Mouse (Mus musculus) midbrain, embryonic 12.5 days (tissue): ENCODE data around the gene Stambpl1. TPM values are rescaled to one million over a fixed set of nuclear protein-coding genes. Genes with fewer than 3 reads are reported as not detected.

Source experiments
- ATAC-seq: fragments of 200-750 bp; cut with Nextera tagmentation; 2 replicates; pipeline ENCODE4 v1.8.0; 2017; ENCODE audit warnings: low read depth, moderate TSS enrichment, moderate library complexity; ENCODE audit not compliant: low FRiP score
- H3K27ac ChIP-seq: fragments of 300-500 bp; sonication (generic); replicated peaks from 2 replicates; pipeline ENCODE4 v1.5.1; 2016; ENCODE audit warnings: mild to moderate bottlenecking
- H3K27me3 ChIP-seq: fragments of 300-500 bp; sonication (generic); 2 replicates; pipeline ENCODE4 v1.6.1; 2016; ENCODE audit warnings: mild to moderate bottlenecking
- H3K36me3 ChIP-seq: fragments of 300-500 bp; sonication (generic); 2 replicates; pipeline ENCODE4 v1.6.1; 2016
- H3K4me1 ChIP-seq: fragments of 300-500 bp; sonication (generic); 2 replicates; pipeline ENCODE4 v1.6.1; 2016
- H3K4me2 ChIP-seq: fragments of 300-500 bp; sonication (generic); replicated peaks from 2 replicates; pipeline ENCODE4 v1.6.1; 2016; ENCODE audit warnings: mild to moderate bottlenecking, moderate library complexity
- H3K4me3 ChIP-seq: fragments of 300-500 bp; sonication (generic); 2 replicates; pipeline ENCODE4 v1.5.1; 2016; ENCODE audit warnings: mild to moderate bottlenecking
- H3K9ac ChIP-seq: fragments of 300-500 bp; sonication (generic); replicated peaks from 2 replicates; pipeline ENCODE4 v1.6.1; 2016; ENCODE audit warnings: mild to moderate bottlenecking, moderate library complexity
- H3K9me3 ChIP-seq: fragments of 300-500 bp; sonication (generic); 2 replicates; pipeline ENCODE4 v1.6.1; 2016; ENCODE audit warnings: mild to moderate bottlenecking
- WGBS: fragments of 180-500 bp; shearing (Covaris S2); methylation state at CpG from one replicate; pipeline ENCODE4 v1.1.7; 2016; 5-methylcytosine and 5-hydroxymethylcytosine counted together
- polyA plus RNA-seq: library from polyadenylated mRNA; unstranded; fragments of >200 nt; fragmentation: Nextera tagmentation; extraction: Ambion mirVana; gene quantifications from 2 replicates; pipeline ENCODE4 v1.2.1, GENCODE M21; 2016

The Stambpl1 gene
- polyA plus RNA-seq, 1 experiment from 2014 or later, result 3.0 TPM

DNA sequence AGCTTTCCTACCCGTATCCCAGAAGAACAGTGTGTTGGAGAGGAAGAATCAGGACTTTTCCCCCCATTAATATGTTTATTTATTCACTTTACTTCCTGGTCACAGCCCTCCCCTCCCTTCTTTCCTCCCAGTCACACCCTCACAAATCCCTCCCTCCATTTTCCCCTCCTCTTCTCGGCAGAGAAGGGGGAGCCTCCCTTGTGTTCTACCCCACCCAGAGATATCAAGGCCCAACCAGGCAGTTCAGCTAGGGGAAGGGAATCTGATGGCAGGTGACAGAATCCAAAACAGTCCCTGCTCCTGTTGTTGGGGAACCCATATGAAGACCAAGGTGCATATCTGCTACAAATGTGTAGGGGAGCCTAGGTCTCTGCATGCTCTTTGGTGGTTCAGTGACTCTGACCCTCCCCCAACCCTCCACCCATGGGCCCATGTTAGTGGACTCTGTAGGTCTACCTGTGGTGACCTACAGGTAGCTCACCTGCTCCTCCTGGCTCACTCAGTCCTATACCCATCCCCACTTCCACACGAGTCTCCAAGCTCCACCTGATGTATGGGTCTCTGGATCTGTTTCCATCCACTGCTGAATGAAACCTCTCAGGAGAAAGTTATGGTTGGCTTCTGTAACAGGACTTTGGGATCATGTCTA lies 28.8 kb downstream of the Stambpl1 start:
- 67% methylated on average over 3 of the region's 3 CpGs for WGBS
- H3K27me3 ChIP-seq, result no peaks in the 10 kb centered on the region
- no peaks in the 10 kb centered on the region for H3K36me3 ChIP-seq
- no peaks in the 10 kb centered on the region for H3K9me3 ChIP-seq
- no peak overlapping the region for H3K4me2 ChIP-seq
- no peak for ATAC-seq
- H3K4me1 ChIP-seq, result 0 out of 2 replicates have a peak, but pooled peaks cover 4% of the 10 kb centered on the region
- no peak overlapping the region for H3K27ac ChIP-seq
- H3K9ac ChIP-seq, result no peak overlapping the region
- no peak overlapping the region for H3K4me3 ChIP-seq

GRCm38 (mm10) chr19:34222805-34223204 lies 30.8 kb downstream of the Stambpl1 start:
- no peak overlapping the region for H3K9ac ChIP-seq
- 87% methylated on average over 3 of the region's 3 CpGs for WGBS
- H3K36me3 ChIP-seq, result no peaks in the 10 kb centered on the region
- no peaks in the 10 kb centered on the region for H3K27me3 ChIP-seq
- H3K4me2 ChIP-seq, result no peak overlapping the region
- no peaks in the 10 kb centered on the region for H3K9me3 ChIP-seq
- H3K4me3 ChIP-seq, result no peak overlapping the region
- no peaks in the 10 kb centered on the region for H3K4me1 ChIP-seq
- no peak for ATAC-seq
- H3K27ac ChIP-seq, result no peak overlapping the region

- H3K4me1 ChIP-seq, result no peaks in the 10 kb centered on the region
- no peak overlapping the region for H3K27ac ChIP-seq
- H3K9ac ChIP-seq, result no peak overlapping the region
- H3K4me2 ChIP-seq, result no peak overlapping the region
- ATAC-seq, result no peak
- H3K4me3 ChIP-seq, result no peak overlapping the region
- H3K27me3 ChIP-seq, result no peaks in the 10 kb centered on the region
- 78% methylated on average over 7 of the region's 7 CpGs for WGBS
- H3K9me3 ChIP-seq, result no peaks in the 10 kb centered on the region
- H3K36me3 ChIP-seq, result no peaks in the 10 kb centered on the region
These were observed 39.6 kb downstream of the Stambpl1 start for GRCm38 (mm10) chr19:34231596-34231995.

- no peak overlapping the region for H3K4me3 ChIP-seq
- no peaks in the 10 kb centered on the region for H3K27me3 ChIP-seq
- H3K36me3 ChIP-seq, result no peaks in the 10 kb centered on the region
- WGBS, result 47% methylated on average over 5 of the region's 5 CpGs
- no peaks in the 10 kb centered on the region for H3K9me3 ChIP-seq
- H3K4me2 ChIP-seq, result no peak overlapping the region
- H3K9ac ChIP-seq, result no peak overlapping the region
- H3K4me1 ChIP-seq, result no peaks in the 10 kb centered on the region
- ATAC-seq, result no peak
- H3K27ac ChIP-seq, result no peak overlapping the region
These were observed 40.3 kb downstream of the Stambpl1 start for GRCm38 (mm10) chr19:34232326-34232725.

- WGBS, result 92% methylated on average over 14 of the region's 14 CpGs
- Histone ChIP-seq H3K9ac (no peak overlapping the region), H3K4me3 (no peak overlapping the region), H3K9me3 (no peaks in the 10 kb centered on the region), H3K27ac (no peak overlapping the region), H3K4me2 (no peak overlapping the region), H3K36me3 (no peaks in the 10 kb centered on the region), H3K4me1 (no peaks in the 10 kb centered on the region), H3K27me3 (no peaks in the 10 kb centered on the region)
- no peak for ATAC-seq
These were observed 41.9 kb downstream of the Stambpl1 start for GRCm38 (mm10) chr19:34233944-34234343.

DNA sequence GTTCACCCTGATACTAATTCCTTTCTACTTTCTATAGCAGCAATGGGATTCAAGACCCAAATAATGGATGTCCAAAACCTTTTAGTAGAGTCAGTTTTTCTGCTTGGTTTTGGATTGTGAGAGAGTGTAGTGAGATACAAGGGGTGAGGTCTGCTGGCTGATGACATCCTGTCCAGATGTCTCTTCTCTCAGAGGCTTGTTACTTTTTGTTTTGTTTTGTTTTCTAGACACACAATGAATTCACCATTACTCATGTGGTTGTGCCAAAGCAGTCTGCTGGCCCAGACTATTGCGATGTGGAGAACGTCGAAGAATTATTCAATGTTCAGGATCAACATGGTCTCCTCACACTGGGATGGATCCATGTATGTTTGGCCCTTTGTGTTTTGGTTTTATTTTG lies 44.0 kb downstream of the Stambpl1 start:
- H3K9me3 ChIP-seq, result no peaks in the 10 kb centered on the region
- no peaks in the 10 kb centered on the region for H3K27me3 ChIP-seq
- no peak overlapping the region for H3K4me2 ChIP-seq
- 97% methylated on average over 3 of the region's 3 CpGs for WGBS
- H3K4me1 ChIP-seq, result no peaks in the 10 kb centered on the region
- H3K27ac ChIP-seq, result no peak overlapping the region
- H3K9ac ChIP-seq, result no peak overlapping the region
- ATAC-seq, result no peak
- H3K36me3 ChIP-seq, result no peaks in the 10 kb centered on the region
- no peak overlapping the region for H3K4me3 ChIP-seq

DNA sequence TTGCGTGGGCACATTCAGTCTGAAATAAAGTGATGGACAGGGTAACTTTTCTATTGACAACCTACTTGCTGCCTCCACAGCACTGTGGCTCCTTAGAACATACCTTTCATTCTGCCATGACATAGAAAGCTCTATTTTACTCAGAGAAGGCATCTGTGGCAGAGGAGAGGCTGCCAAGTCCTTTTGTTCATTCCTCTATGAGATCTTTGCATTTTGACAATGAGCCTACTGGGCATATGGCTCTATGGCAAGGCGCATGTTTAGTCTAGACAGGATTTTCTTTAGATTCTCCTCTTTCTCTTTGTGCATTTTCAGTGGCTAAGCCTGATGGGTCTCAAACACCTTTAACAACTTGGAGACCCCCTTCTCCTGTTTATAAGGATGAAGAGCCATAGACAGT lies 45.7 kb downstream of the Stambpl1 start:
- Histone ChIP-seq H3K4me1 (no peaks in the 10 kb centered on the region), H3K9me3 (no peaks in the 10 kb centered on the region), H3K27ac (no peak overlapping the region), H3K9ac (no peak overlapping the region), H3K4me2 (no peak overlapping the region), H3K27me3 (no peaks in the 10 kb centered on the region), H3K36me3 (no peaks in the 10 kb centered on the region), H3K4me3 (no peak overlapping the region)
- WGBS, result 92% methylated on average over 2 of the region's 2 CpGs
- ATAC-seq, result no peak

DNA sequence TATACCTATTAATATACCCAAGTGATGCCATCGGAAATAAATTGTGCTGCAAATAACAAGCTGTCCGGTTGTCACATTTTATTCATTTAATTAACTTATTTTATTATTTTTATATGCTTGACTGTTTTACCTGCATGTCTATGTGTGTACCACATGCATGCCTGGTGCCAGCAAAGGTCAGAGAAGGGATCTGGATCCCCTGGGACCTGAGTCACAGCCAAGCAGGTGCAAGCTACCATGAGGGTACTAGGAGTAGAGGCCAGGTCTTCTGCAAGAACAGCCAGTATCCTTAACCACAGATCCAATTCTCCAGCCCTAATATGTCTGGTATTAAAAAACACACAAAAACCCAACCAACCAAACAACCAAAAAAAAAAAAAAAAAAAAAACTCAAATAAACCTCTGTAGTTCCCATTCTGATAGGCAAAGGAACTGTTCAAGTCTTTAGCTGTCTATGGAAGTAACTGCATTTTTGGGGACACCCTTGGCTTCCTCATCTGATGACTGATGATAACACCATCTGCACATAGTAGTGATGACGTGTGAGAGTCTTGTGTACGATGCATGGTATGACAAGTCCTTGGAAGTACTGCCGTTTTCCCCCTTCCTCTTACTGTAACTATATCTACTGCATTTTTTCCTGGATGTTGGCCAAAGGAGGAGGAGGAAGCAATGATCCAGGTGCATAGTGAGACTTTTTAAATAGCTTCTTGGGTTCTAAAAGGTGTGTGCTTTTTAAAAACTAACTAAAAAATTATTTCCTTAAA lies 48.4 kb downstream of the Stambpl1 start:
- H3K27ac ChIP-seq, result no peak overlapping the region
- WGBS, result 95% methylated on average over 5 of the region's 5 CpGs
- no peak overlapping the region for H3K4me3 ChIP-seq
- H3K36me3 ChIP-seq, result no peaks in the 10 kb centered on the region
- H3K9me3 ChIP-seq, result no peaks in the 10 kb centered on the region
- no peak overlapping the region for H3K4me2 ChIP-seq
- ATAC-seq, result no peak
- H3K27me3 ChIP-seq, result no peaks in the 10 kb centered on the region; the same call in 1 of the 2 replicates
- H3K9ac ChIP-seq, result no peak overlapping the region
- H3K4me1 ChIP-seq, result no peaks in the 10 kb centered on the region

DNA sequence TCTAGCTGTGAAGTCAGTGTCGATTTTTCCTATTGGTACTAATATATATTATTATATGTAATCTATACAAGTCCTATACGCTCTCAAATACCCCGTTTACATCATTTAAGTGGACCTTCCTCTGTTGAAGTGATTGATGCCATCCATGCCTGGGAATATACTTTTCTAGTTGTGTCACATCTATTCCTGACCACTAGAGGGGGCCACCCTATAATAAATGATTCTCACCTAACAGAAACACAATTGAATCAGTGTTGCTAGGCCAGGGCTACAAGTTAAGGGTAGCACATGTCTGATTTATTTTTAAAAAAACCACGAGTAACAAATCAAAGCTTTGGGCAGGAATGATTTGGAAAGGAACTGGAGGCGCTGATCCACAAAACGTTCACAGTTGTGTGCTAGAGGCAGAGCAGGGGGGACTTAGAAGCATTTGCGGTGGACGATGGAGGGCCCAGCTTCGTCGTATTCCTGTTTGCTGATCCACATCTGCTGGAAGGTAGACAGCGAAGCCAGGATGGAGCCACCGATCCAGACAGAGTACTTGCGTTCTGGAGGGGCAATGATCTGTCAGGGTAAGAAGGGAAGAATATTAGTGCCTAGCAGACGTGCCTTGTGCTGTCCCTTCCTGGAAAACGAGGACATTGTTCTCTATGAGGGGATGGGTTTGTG lies 49.4 kb downstream of the Stambpl1 start:
- Histone ChIP-seq H3K36me3 (no peaks in the 10 kb centered on the region), H3K4me2 (no peak overlapping the region), H3K9ac (no peak overlapping the region), H3K4me3 (no peak overlapping the region), H3K9me3 (no peaks in the 10 kb centered on the region), H3K4me1 (no peaks in the 10 kb centered on the region), H3K27ac (no peak overlapping the region), H3K27me3 (no peaks in the 10 kb centered on the region; the same call in 1 of the 2 replicates)
- ATAC-seq, result peak; percentile 41; the same call in 1 of the 2 replicates
- 64% methylated on average over 15 of the region's 15 CpGs for WGBS

GRCm38 (mm10) chr19:34242925-34243324 lies 50.9 kb downstream of the Stambpl1 start:
- no peak overlapping the region for H3K4me3 ChIP-seq
- H3K27ac ChIP-seq, result no peak overlapping the region
- H3K4me1 ChIP-seq, result no peaks in the 10 kb centered on the region
- H3K27me3 ChIP-seq, result no peaks in the 10 kb centered on the region; the same call in 1 of the 2 replicates
- no peak overlapping the region for H3K4me2 ChIP-seq
- no peak overlapping the region for H3K9ac ChIP-seq
- H3K36me3 ChIP-seq, result no peaks in the 10 kb centered on the region
- no peaks in the 10 kb centered on the region for H3K9me3 ChIP-seq
- ATAC-seq, result no peak

DNA sequence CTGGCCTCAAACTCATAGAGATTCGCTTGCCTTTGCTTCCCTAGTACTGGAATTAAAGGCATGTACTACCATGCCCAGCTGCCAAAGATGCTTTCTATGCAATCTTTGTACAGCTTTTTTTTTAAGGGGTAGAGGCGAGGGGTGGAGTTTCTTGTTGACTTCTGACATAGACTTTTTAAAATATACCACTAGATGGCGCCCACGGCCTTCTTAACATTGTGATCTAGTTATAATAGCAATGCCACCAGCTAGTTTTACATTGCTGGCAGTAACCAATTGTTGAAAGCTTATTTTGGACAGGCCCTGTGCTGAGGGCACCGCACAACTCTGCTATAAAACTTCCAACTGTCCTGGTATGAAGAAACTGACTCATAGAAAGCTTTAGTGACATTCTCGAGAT lies 52.0 kb downstream of the Stambpl1 start:
- 21% methylated on average over 6 of the region's 6 CpGs for WGBS
- Histone ChIP-seq H3K9ac (no peak overlapping the region), H3K4me3 (no peak overlapping the region), H3K27me3 (no peaks in the 10 kb centered on the region; the same call in 1 of the 2 replicates), H3K36me3 (no peaks in the 10 kb centered on the region), H3K27ac (no peak overlapping the region), H3K9me3 (no peaks in the 10 kb centered on the region), H3K4me1 (no peaks in the 10 kb centered on the region), H3K4me2 (no peak overlapping the region)
- ATAC-seq, result no peak

DNA sequence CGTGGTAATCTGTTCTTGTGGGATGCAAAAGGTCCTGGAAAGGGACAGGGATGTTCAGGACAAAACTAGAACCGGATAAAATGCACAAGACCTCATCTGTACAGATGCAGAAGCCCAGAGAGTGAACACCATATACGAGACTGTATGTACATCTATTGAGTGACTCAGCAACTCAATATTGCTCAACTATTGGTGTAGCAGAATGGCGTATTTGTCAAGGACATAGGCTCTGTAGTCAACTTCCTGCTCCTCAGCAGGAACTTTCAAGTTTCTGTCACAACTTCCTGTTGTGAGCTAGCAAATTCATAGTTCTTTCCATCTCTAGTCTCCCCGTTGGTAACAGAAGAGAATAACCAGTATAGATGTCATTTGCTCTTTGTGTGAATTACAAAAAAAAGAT lies 56.5 kb downstream of the Stambpl1 start:
- H3K9ac ChIP-seq, result no peak overlapping the region
- no peaks in the 10 kb centered on the region for H3K4me1 ChIP-seq
- no peaks in the 10 kb centered on the region for H3K27me3 ChIP-seq
- no peaks in the 10 kb centered on the region for H3K36me3 ChIP-seq
- no peak overlapping the region for H3K4me3 ChIP-seq
- H3K4me2 ChIP-seq, result no peak overlapping the region
- H3K27ac ChIP-seq, result no peak overlapping the region
- H3K9me3 ChIP-seq, result no peaks in the 10 kb centered on the region
- 81% methylated on average over 5 of the region's 5 CpGs for WGBS
- ATAC-seq, result no peak
